Mouse (Mus musculus): ENCODE measurements around the gene Pgls. TPM values are rescaled to one million over a fixed set of nuclear protein-coding genes. Genes with fewer than 3 reads are reported as not detected.
A peak's percentile ranks its signal among the peaks of the same experiment; 100 is the strongest.

Gene Pgls
- total and polyA plus RNA-seq, 3 experiments = 39.7 to 360 (median 87.2) TPM

DNA sequence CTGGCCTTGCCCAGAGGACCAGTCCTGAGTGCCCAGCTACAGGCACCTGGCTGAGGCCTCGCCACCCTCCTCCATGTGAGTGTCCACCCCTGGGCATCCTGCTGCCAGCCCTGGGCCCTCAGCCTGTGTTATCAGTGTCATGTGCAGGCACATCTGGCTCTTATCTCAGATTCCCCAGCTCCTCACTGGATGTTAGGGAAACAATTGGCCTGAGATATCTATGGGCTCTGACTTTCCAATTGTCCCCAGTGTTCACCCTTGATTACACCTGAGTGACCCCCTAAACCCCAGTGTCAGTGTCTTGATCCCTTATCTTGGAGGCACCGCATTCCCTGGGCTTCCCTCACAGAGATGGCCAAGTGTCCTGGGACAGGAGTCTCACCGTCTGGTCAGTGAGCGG, 47.3 kb downstream of the Pgls start:
- no peak for TF ChIP-seq GATA1 (IDR thresholded peaks at IDR 0.05; ENCODE audit: borderline replicate concordance, low read length)
- TF ChIP-seq GATA2 (IDR thresholded peaks at IDR 0.05; ENCODE audit: borderline replicate concordance, low read depth, low read length) = no peak
- no peak for TF ChIP-seq CTCF (IDR thresholded peaks at IDR 0.05; ENCODE audit: low read depth, low read length)
- TF ChIP-seq POLR2AphosphoS5 (IDR thresholded peaks at IDR 0.05; ENCODE audit: insufficient replicate concordance, low read depth, low read length) = no peak
- TF ChIP-seq TAL1 (conservative IDR thresholded peaks at IDR 0.05; ENCODE audit: low read depth, low read length) = peak; percentile 56
- Histone ChIP-seq H3K9me3 (replicated peaks) (no peaks in the 10 kb centered on the region), H3K36me3 (replicated peaks) (no peaks in the 10 kb centered on the region), H3K4me1 (ENCODE audit: insufficient read depth, low read depth, low read length) (peaks cover 27% of the 10 kb centered on the region), H3K27me3 (ENCODE audit: insufficient read depth, low read length) (peaks cover 62% of the 10 kb centered on the region), H3K4me3 (ENCODE audit: low read depth, low read length) (peak overlapping the region; percentile 35; the same call in 1 of the 2 replicates)
- ATAC-seq (ENCODE audit: extremely low read depth, insufficient number of reproducible peaks, low FRiP score, poor library complexity, severe bottlenecking) (peak; percentile 54; the same call in 1 of the 2 replicates), DNase-seq (ENCODE audit: low spot score) (no peak)

DNA sequence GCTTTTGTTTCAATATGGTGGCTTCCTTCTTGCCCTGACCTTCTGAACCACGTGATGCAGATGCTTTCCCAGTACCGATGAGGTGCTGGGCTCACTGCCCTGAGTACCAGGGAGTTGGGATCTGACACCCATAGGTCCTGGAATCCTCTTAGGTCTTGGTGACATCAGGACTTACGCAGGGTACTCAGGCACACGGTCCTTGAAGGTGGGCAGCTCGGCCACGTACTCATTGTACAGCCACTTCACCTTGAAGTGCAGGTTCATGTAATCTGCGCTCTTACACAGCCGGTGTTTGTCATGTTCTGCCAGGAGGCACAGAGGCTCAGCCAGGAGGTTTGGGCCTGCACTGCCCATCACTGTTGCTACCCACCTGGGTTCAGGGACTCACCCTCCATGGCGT, 53.5 kb downstream of the Pgls start:
- no peak for TF ChIP-seq GATA2 (IDR thresholded peaks at IDR 0.05; ENCODE audit: borderline replicate concordance, low read depth, low read length)
- TF ChIP-seq CTCF (IDR thresholded peaks at IDR 0.05; ENCODE audit: low read depth, low read length) = no peak
- TF ChIP-seq TAL1 (conservative IDR thresholded peaks at IDR 0.05; ENCODE audit: low read depth, low read length) = no peak
- TF ChIP-seq GATA1 (IDR thresholded peaks at IDR 0.05; ENCODE audit: borderline replicate concordance, low read length) = no peak
- TF ChIP-seq POLR2AphosphoS5 (IDR thresholded peaks at IDR 0.05; ENCODE audit: insufficient replicate concordance, low read depth, low read length) = no peak

More for the DNA sequence above, 53.5 kb downstream of the Pgls start:
- peaks cover 57% of the 10 kb centered on the region for H3K27me3 ChIP-seq (ENCODE audit: insufficient read depth, low read length)
- DNase-seq (ENCODE audit: low spot score) (no peak), ATAC-seq (ENCODE audit: extremely low read depth, insufficient number of reproducible peaks, low FRiP score, poor library complexity, severe bottlenecking) (no peak)
- no peaks in the 10 kb centered on the region for H3K36me3 ChIP-seq (replicated peaks)
- H3K9me3 ChIP-seq (replicated peaks) = no peaks in the 10 kb centered on the region
- H3K4me1 ChIP-seq (ENCODE audit: insufficient read depth, low read depth, low read length) = 0 out of 2 replicates have a peak, but pooled peaks cover 4% of the 10 kb centered on the region
- no peak overlapping the region for H3K4me3 ChIP-seq (ENCODE audit: low read depth, low read length)

Other genes with a start within 250 kb of the Pgls start
Only the 20 nearest of the 25 such genes appear.
- 5.9 and 16.2 TPM in 2 replicates for gene Ankle1, start 186.2 kb upstream of the Pgls start, total RNA-seq (2014; fragmentation: Nextera tagmentation)
- gene Ankle1, start 186.2 kb upstream of the Pgls start, total RNA-seq (2017) = 9.8 and 12.1 TPM in 2 replicates
- gene Ankle1, start 186.2 kb upstream of the Pgls start, polyA plus RNA-seq (2012) = 13.7 and 15.1 TPM in 2 replicates
- 2.6 and 3.9 TPM in 2 replicates for gene Abhd8, start 128.5 kb upstream of the Pgls start, total RNA-seq (2014; fragmentation: Nextera tagmentation)
- gene Abhd8, start 128.5 kb upstream of the Pgls start, total RNA-seq (2017) = 4.5 and 5.0 TPM in 2 replicates
- 17.0 and 20.9 TPM in 2 replicates for gene Abhd8, start 128.5 kb upstream of the Pgls start, polyA plus RNA-seq (2012)
- gene Mrpl34, start 127.2 kb upstream of the Pgls start, total RNA-seq (2014; fragmentation: Nextera tagmentation) = 42.0 and 65.5 TPM in 2 replicates
- gene Mrpl34, start 127.2 kb upstream of the Pgls start, total RNA-seq (2017) = 68.2 and 74.9 TPM in 2 replicates
- gene Mrpl34, start 127.2 kb upstream of the Pgls start, polyA plus RNA-seq (2012) = 149 and 161 TPM in 2 replicates
- 51.9 and 56.2 TPM in 2 replicates for gene Dda1, start 123.0 kb upstream of the Pgls start, total RNA-seq (2014; fragmentation: Nextera tagmentation)
- gene Dda1, start 123.0 kb upstream of the Pgls start, total RNA-seq (2017) = 16.2 and 19.6 TPM in 2 replicates
- gene Dda1, start 123.0 kb upstream of the Pgls start, polyA plus RNA-seq (2012) = 209 and 288 TPM in 2 replicates
- gene Ano8, start 106.2 kb upstream of the Pgls start, total RNA-seq (2014; fragmentation: Nextera tagmentation) = 0.97 and 1.1 TPM in 2 replicates
- 2.1 and 2.5 TPM in 2 replicates for gene Ano8, start 106.2 kb upstream of the Pgls start, total RNA-seq (2017)
- gene Ano8, start 106.2 kb upstream of the Pgls start, polyA plus RNA-seq (2012) = 1.4 and 1.5 TPM in 2 replicates
- gene Gtpbp3, start 104.1 kb upstream of the Pgls start, total RNA-seq (2014; fragmentation: Nextera tagmentation) = 5.8 and 6.4 TPM in 2 replicates
- gene Gtpbp3, start 104.1 kb upstream of the Pgls start, total RNA-seq (2017) = 14.6 and 18.2 TPM in 2 replicates
- 26.1 and 33.3 TPM in 2 replicates for gene Gtpbp3, start 104.1 kb upstream of the Pgls start, polyA plus RNA-seq (2012)
- gene Plvap, start 80.4 kb upstream of the Pgls start, total RNA-seq (2014; fragmentation: Nextera tagmentation) = not detected in 2 replicates
- gene Plvap, start 80.4 kb upstream of the Pgls start, total RNA-seq (2017) = 0.16 and 0.17 TPM in 2 replicates
- 0.88 and 0.90 TPM in 2 replicates for gene Plvap, start 80.4 kb upstream of the Pgls start, polyA plus RNA-seq (2012)
- gene Ccdc194, start 66.5 kb upstream of the Pgls start, total RNA-seq (2014; fragmentation: Nextera tagmentation) = not detected in 2 replicates
- gene Ccdc194, start 66.5 kb upstream of the Pgls start, total RNA-seq (2017) = 0.22 TPM in 1 of 2 replicates, not detected in the other
- gene Ccdc194, start 66.5 kb upstream of the Pgls start, polyA plus RNA-seq (2012) = not detected in 2 replicates
- gene Bst2, start 54.7 kb upstream of the Pgls start, total RNA-seq (2014; fragmentation: Nextera tagmentation) = 6.3 and 8.0 TPM in 2 replicates
- gene Bst2, start 54.7 kb upstream of the Pgls start, total RNA-seq (2017) = 6.4 and 7.6 TPM in 2 replicates
- gene Bst2, start 54.7 kb upstream of the Pgls start, polyA plus RNA-seq (2012) = 44.0 and 59.6 TPM in 2 replicates
- 40.4 and 41.4 TPM in 2 replicates for gene Mvb12a, start 49.3 kb upstream of the Pgls start, total RNA-seq (2014; fragmentation: Nextera tagmentation)
- gene Mvb12a, start 49.3 kb upstream of the Pgls start, total RNA-seq (2017) = 56.2 and 75.9 TPM in 2 replicates
- 132 and 166 TPM in 2 replicates for gene Mvb12a, start 49.3 kb upstream of the Pgls start, polyA plus RNA-seq (2012)
- not detected in 2 replicates for gene Tmem221, start 33.3 kb upstream of the Pgls start, total RNA-seq (2014; fragmentation: Nextera tagmentation)
- not detected in 2 replicates for gene Tmem221, start 33.3 kb upstream of the Pgls start, total RNA-seq (2017)
- not detected in 2 replicates for gene Tmem221, start 33.3 kb upstream of the Pgls start, polyA plus RNA-seq (2012)
- gene Nxnl1, start 25.6 kb upstream of the Pgls start, total RNA-seq (2014; fragmentation: Nextera tagmentation) = not detected in 2 replicates
- not detected in 2 replicates for gene Nxnl1, start 25.6 kb upstream of the Pgls start, total RNA-seq (2017)
- gene Nxnl1, start 25.6 kb upstream of the Pgls start, polyA plus RNA-seq (2012) = not detected in 2 replicates
- not detected in 2 replicates for gene Slc27a1, start 23.3 kb upstream of the Pgls start, total RNA-seq (2014; fragmentation: Nextera tagmentation)
- gene Slc27a1, start 23.3 kb upstream of the Pgls start, total RNA-seq (2017) = 0.12 and 0.33 TPM in 2 replicates
- gene Slc27a1, start 23.3 kb upstream of the Pgls start, polyA plus RNA-seq (2012) = not detected in 2 replicates
- 8.3 and 11.4 TPM in 2 replicates for gene Fam129c, start 5.5 kb downstream of the Pgls start, total RNA-seq (2014; fragmentation: Nextera tagmentation)
- gene Fam129c, start 5.5 kb downstream of the Pgls start, total RNA-seq (2017) = 6.6 and 7.0 TPM in 2 replicates
- 8.1 and 10.4 TPM in 2 replicates for gene Fam129c, start 5.5 kb downstream of the Pgls start, polyA plus RNA-seq (2012)
- gene Colgalt1, start 18.8 kb downstream of the Pgls start, total RNA-seq (2014; fragmentation: Nextera tagmentation) = 35.7 and 38.7 TPM in 2 replicates
- 30.5 and 42.4 TPM in 2 replicates for gene Colgalt1, start 18.8 kb downstream of the Pgls start, total RNA-seq (2017)
- gene Colgalt1, start 18.8 kb downstream of the Pgls start, polyA plus RNA-seq (2012) = 37.6 and 42.6 TPM in 2 replicates
- gene Unc13a, start 79.6 kb downstream of the Pgls start, total RNA-seq (2014; fragmentation: Nextera tagmentation) = 6.5 and 7.3 TPM in 2 replicates
- 4.1 and 5.2 TPM in 2 replicates for gene Unc13a, start 79.6 kb downstream of the Pgls start, total RNA-seq (2017)
- gene Unc13a, start 79.6 kb downstream of the Pgls start, polyA plus RNA-seq (2012) = 3.7 and 4.6 TPM in 2 replicates
- 29.8 and 32.0 TPM in 2 replicates for gene Jak3, start 84.1 kb downstream of the Pgls start, total RNA-seq (2014; fragmentation: Nextera tagmentation)
- gene Jak3, start 84.1 kb downstream of the Pgls start, total RNA-seq (2017) = 15.7 and 15.9 TPM in 2 replicates
- 68.8 and 73.6 TPM in 2 replicates for gene Jak3, start 84.1 kb downstream of the Pgls start, polyA plus RNA-seq (2012)
- 3.4 and 9.1 TPM in 2 replicates for gene Insl3, start 97.0 kb downstream of the Pgls start, total RNA-seq (2014; fragmentation: Nextera tagmentation)
- gene Insl3, start 97.0 kb downstream of the Pgls start, total RNA-seq (2017) = 2.7 and 4.6 TPM in 2 replicates
- 28.6 and 35.3 TPM in 2 replicates for gene Insl3, start 97.0 kb downstream of the Pgls start, polyA plus RNA-seq (2012)
- not detected in 2 replicates for gene B3gnt3, start 109.6 kb downstream of the Pgls start, total RNA-seq (2014; fragmentation: Nextera tagmentation)
- gene B3gnt3, start 109.6 kb downstream of the Pgls start, total RNA-seq (2017) = 0.05 and 0.06 TPM in 2 replicates
- gene B3gnt3, start 109.6 kb downstream of the Pgls start, polyA plus RNA-seq (2012) = not detected in 2 replicates
- gene Fcho1, start 133.5 kb downstream of the Pgls start, total RNA-seq (2014; fragmentation: Nextera tagmentation) = 2.2 and 27.3 TPM in 2 replicates
- 7.6 and 7.7 TPM in 2 replicates for gene Fcho1, start 133.5 kb downstream of the Pgls start, total RNA-seq (2017)
- 14.0 and 16.2 TPM in 2 replicates for gene Fcho1, start 133.5 kb downstream of the Pgls start, polyA plus RNA-seq (2012)